Mouse (Mus musculus) retina, postnatal 7 days (tissue): ENCODE measurements around the gene Aldh3b1.

Experiments
- DNase-seq: peaks from one replicate; pipeline ENCODE4 v3.0.0-alpha.2; 2012; ENCODE audit warnings: low read depth, low spot score

The Aldh3b1 gene

GRCm38 (mm10) chr19:3912337-3913204 lies 17.0 kb downstream of the Aldh3b1 start, which contains the start of gene Ndufs8:
TSS of gene Ndufs8 (minus strand) at chr19:3912774.
- DNase-seq: peak; percentile 93

DNA sequence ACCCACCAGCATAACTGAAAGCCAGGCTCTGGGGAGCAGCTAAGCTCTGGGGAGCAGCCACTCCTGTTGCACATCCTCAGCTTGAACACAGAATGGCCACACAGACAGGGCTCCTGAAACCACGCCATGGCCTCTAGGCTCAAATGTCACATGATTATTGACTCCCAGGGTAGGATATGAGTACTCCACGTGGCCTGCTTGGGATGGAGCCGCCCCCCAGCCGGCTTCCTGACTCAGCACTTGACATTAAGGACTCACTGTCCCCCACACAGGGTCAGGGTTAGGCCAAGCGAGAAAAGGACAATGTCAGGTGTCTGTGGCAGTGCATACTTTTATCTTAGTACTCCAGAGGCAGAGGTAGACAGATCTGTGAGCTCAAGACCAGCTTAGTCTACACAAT lies 19.4 kb downstream of the Aldh3b1 start:
- no peak for DNase-seq

DNA sequence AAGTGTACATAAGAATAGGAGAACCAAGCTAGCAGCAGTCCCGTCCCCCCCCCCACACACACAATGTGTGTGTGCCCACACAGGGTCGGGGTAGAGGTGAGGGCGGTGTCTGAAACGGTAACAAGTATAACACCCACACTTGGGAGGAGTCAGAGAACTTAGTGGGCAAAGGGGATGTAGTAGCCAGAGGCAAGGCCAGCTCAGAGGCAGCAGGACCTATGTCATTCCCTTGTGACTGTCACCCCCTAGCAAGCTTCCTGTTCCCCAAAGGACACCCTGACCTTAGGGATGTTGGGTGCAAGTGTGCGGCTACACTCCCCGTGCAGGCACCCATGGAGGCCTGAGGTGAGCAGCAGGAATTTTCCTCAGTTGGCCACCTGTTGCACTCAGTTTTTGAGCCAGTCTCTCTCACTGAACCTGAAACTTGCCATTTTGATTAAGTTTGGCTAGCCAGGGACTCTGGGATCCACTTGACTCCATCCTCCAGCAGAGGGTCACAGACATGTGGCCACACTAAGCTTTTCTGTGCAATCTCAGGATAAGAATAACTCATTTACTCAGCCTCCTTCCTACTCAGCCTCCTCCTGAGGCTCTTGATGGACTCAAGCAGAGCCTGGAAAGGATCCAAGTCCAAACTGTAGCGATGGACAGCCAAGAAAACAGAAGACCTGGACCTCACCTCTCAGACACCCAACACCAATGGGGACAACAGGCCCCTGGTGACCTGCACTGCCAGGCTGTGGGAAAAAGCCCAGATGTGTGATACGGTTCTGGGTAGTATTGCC lies 21.5 kb downstream of the Aldh3b1 start:
- DNase-seq: no peak

GRCm38 (mm10) chr19:3906795-3907786 lies 22.5 kb downstream of the Aldh3b1 start, which contains the start of gene Tcirg1:
TSS of gene Tcirg1 (minus strand) at chr19:3907133.
- no peak for DNase-seq

DNA sequence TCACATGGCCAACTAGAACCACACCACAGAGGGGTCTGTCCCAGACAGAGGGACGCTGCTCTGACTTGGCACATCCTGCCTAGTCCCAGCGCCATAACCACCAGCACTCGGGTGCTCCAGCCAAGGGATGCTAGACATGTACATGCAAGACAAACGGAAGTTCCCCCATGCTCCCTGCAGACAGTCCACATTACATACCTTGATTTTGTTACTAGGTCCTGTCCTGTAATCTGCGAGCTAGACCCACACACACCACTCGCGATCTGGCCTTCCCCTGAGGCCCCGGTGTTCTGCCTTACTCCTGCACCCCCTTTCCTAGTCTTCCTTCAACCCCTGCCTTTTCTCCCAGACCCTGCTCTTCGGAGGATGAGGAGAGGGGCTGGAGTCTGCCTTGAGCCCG lies 23.3 kb downstream of the Aldh3b1 start:
- no peak for DNase-seq

DNA sequence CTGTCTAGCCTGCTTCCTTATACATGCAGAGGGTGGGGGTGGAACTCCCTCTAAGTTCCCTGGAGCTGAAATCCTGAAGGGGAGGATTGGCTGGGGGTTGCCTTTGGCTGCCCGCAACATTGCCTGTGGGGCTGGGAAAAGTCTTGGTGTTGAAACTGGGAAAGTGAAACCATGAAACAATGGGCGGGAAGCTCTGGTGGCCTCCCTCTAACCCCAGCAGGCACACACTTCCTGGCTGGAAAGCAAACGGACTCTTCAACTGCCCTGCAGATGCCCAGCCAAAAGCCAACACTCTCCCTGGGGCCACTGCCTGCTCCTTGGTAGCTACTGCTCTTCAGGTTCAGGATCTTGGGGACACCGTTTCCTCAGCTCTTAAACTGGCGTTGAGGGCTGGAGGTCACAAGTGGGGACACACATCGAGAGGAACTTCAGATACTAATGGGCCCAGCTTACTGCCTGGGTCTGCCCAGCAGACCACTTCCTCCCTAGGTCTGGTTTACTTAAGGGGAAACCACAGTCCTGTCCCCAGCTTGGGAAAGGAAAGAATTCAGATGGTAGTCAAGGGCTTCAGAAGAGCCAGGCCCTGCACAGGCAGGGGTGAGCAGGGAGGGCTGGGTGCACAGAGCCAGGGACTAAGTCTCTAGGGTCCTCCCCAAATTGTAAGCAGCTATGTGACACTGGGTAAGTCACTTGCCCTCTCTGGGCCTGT lies 24.2 kb downstream of the Aldh3b1 start:
- no peak for DNase-seq

DNA sequence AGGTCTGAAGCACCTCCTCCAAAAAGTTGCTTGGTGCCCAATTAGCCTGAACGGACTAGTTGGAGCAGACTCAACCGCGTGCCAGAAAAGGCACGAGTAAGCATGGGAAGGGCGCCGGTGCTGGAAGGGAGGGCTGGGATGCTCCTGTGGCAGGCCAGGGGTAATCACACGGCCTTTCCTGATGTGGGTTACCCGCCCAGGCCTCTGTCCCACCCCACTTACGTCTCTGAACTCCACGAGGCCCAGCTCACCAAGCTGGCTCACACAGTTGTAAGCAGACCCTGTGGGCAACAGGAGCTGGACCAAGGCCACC lies 25.3 kb downstream of the Aldh3b1 start:
- no peak for DNase-seq

GRCm38 (mm10) chr19:3903648-3904362 lies 25.8 kb downstream of the Aldh3b1 start:
- DNase-seq: no peak

- DNase-seq: no peak
These were observed 26.6 kb downstream of the Aldh3b1 start for GRCm38 (mm10) chr19:3902966-3903365.

DNA sequence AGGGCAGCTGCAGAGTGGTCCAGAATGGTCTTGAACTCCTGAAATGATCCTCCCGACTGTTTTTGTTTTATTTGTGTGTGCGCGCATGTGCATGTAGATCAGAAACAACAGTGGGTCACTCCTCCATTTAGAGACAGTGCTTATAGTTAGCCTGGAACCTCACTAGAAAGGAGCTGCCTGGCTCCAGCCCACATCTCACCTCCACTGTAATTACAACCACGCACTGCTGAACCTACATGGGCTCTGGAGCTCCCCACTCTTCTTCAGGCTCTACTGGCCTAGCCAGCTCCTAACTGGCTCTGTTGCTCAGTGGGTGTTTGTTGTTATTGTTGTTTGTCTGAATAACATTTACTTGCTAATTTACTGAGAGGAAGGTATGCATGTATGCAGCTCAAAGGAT lies 30.0 kb downstream of the Aldh3b1 start:
- DNase-seq: no peak

DNA sequence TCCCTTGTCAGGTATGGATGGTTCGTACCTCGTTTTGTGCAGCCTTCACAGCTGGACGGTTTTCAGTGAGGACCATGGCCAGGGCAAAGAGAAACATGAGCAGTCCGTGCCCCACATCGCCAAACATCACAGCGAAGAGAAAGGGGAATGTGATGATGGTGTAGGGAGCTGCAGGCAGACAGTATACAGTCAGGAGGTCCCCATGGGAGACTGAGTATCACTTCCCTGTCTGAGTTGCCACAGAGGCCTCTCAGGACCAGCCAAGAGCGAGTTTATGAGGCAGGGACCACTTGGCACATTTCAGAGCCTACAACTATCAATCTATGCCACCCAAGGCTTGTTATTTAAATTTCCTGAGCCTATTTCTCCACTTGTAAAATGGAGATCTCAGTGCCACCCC lies 30.7 kb downstream of the Aldh3b1 start:
- DNase-seq: no peak

- no peak for DNase-seq
These were observed 32.1 kb downstream of the Aldh3b1 start for GRCm38 (mm10) chr19:3897557-3897956.

DNA sequence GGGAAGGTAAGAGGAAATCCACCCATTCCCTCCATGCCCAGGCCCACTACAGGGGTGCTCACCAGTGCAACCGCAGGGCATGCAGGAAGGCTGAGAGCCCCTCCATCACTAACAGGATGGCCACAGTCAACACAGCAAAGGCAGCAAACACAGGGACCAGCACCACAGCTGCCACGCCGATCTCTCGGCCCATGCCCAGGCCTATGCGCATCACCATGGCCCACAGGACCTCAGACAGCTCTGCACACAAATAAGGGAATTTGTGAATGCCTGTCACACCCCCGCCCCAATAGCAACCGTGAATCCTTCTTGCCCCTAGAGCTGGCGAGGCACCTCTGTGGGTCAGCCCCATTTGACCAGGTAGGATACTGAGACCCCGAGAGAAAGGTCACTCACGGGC lies 33.4 kb downstream of the Aldh3b1 start:
- no peak for DNase-seq

DNA sequence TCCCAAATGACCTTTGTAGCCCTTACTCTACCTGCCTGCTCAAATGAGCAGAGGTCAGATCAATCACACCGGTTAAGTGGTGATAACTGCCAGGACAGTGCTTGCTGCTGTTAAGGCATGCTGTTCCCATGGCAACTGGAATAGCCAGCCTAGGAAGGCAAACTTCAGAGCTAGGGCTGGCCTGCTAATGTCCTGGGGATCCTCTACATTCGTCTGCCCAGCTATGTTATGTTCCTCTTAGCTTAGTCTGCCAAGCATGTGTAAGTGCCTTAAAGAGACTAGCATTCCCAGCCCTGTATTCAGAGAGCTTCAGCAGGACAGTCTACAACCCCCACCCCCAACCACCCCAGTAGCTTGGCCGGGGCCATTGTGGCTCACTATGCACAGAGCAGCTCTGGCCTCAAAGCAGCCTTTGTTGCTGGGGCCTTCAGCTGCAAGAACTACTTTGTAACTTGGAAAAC lies 34.4 kb downstream of the Aldh3b1 start:
- no peak for DNase-seq

- no peak for DNase-seq
These were observed 35.3 kb downstream of the Aldh3b1 start for GRCm38 (mm10) chr19:3894294-3894693.

GRCm38 (mm10) chr19:3893545-3894116 lies 36.0 kb downstream of the Aldh3b1 start:
- DNase-seq: no peak

DNA sequence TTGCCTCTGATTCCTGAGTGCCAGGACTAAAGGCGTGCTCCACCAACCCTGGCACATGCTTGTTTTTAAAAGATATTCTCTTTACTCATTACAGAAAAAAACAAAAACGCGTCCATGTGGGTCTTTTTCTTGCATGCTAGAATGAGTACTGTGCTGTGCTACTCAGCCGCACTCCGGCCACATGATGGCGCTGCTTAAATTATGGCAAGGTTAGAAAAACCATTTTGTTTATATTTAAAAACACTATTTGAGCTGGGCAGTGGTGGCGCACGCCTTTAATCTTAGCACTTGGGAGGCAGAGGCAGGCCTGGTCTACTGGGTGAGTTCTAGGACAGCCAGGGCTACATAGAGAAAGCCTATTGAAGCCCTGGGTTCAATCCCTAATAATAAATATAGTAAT lies 39.4 kb downstream of the Aldh3b1 start:
- no peak for DNase-seq

- DNase-seq: no peak
These were observed 40.5 kb downstream of the Aldh3b1 start for GRCm38 (mm10) chr19:3889096-3889495.

DNA sequence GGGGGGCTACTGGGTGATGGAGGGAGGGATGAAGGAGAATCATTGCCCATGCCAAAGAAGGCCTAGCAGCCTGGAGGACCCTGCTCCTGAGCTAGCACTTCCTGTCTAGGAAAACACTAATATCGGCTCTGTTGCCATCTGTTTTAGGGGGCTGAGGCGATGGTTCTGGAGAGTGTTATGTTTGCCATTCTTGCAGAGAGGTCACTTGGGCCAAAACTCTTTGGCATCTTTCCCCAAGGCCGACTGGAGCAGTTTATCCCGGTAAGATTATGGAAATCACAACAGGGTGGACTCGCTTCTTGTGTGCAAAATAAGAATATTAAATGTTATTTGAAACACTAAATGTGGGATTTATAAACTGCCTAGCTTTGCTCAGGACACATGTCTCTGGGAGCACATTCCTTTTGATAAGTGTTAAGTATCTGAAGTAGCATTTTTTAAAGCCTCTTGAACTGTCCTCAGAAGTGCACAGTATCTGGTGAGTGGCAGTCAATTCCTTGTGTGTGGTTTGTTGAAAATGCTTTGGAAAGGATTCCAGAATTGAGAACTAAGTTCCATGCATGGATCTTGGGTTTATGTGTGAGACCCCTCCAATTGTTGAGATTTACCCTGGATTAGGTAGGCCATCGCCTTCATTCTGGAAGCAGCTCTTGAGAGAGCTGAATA lies 45.1 kb downstream of the Aldh3b1 start:
- no peak for DNase-seq
